Mouse (Mus musculus) heart, embryonic 14.5 days (tissue): ENCODE measurements around the gene Gm10382. TPM values are rescaled to one million over a fixed set of nuclear protein-coding genes. Genes with fewer than 3 reads are reported as not detected.
A peak's percentile ranks its signal among the peaks of the same experiment; 100 is the strongest.

Experiments used
- ATAC-seq: fragments of 200-750 bp; cut with Nextera tagmentation; 2 replicates; pipeline ENCODE4 v1.8.0; 2017; ENCODE audit warnings: low read depth, moderate TSS enrichment; ENCODE audit not compliant: insufficient number of reproducible peaks, insufficient read depth, low FRiP score
- H3K27ac ChIP-seq, 2 experiments: fragments of 200-500 bp in 1 of 2; fragments of 300-500 bp in 1 of 2; sonication (generic) in 1 of 2; replicated peaks in 1 of 2; 2 replicates each; pipeline ENCODE4 v1.5.1; 2012 to 2014; ENCODE audit warnings: low read depth in 2 of 2, low read length in 2 of 2, control low read depth in 1 of 2, mild to moderate bottlenecking in 1 of 2, mixed read lengths in 1 of 2; ENCODE audit not compliant: control insufficient read depth in 1 of 2, insufficient read depth in 1 of 2
- H3K27me3 ChIP-seq: fragments of 300-500 bp; sonication (generic); 2 replicates; pipeline ENCODE4 v1.6.1; 2014; ENCODE audit warnings: mild to moderate bottlenecking, low read length, control low read depth; ENCODE audit not compliant: control insufficient read depth, insufficient read depth
- H3K36me3 ChIP-seq: fragments of 300-500 bp; sonication (generic); 2 replicates; pipeline ENCODE4 v1.6.1; 2014; ENCODE audit warnings: mild to moderate bottlenecking, control low read depth, low read length, mixed read lengths; ENCODE audit not compliant: control insufficient read depth, insufficient read depth
- H3K4me1 ChIP-seq, 2 experiments: fragments of 200-500 bp in 1 of 2; fragments of 300-500 bp in 1 of 2; sonication (generic) in 1 of 2; 2 replicates each; pipeline ENCODE4 v1.6.1; 2012 to 2014; ENCODE audit warnings: low read length in 2 of 2, control low read depth in 1 of 2, mixed read lengths in 1 of 2; ENCODE audit not compliant: control insufficient read depth in 2 of 2, insufficient read depth in 2 of 2
- H3K4me2 ChIP-seq: fragments of 300-500 bp; sonication (generic); 2 replicates; pipeline ENCODE4 v1.6.1; 2014; ENCODE audit warnings: mild to moderate bottlenecking, low read length
- H3K4me3 ChIP-seq, 2 experiments: fragments of 200-500 bp in 1 of 2; fragments of 300-500 bp in 1 of 2; sonication (generic) in 1 of 2; 2 replicates each; pipeline ENCODE4 v1.5.1; 2012 to 2014; ENCODE audit warnings: low read length in 2 of 2, mild to moderate bottlenecking in 2 of 2, control low read depth in 1 of 2, low read depth in 1 of 2, moderate library complexity in 1 of 2; ENCODE audit not compliant: control insufficient read depth in 1 of 2, insufficient read depth in 1 of 2
- H3K9ac ChIP-seq: fragments of 300-500 bp; sonication (generic); 2 replicates; pipeline ENCODE4 v1.6.1; 2014; ENCODE audit warnings: mild to moderate bottlenecking, low read length
- H3K9me3 ChIP-seq: fragments of 300-500 bp; sonication (generic); 2 replicates; pipeline ENCODE4 v1.6.1; 2016; ENCODE audit warnings: low read length, control low read depth; ENCODE audit not compliant: control insufficient read depth
- WGBS: fragments of 180-500 bp; shearing (Covaris S2); extraction: QIAGEN DNeasy Blood & Tissue Kit; methylation state at CpG from one replicate; pipeline ENCODE4 v1.1.7; 2014; 5-methylcytosine and 5-hydroxymethylcytosine counted together
- polyA plus RNA-seq: library from polyadenylated mRNA; unstranded; fragments of >200 nt; fragmentation: Nextera tagmentation; extraction: Ambion mirVana; gene quantifications from 2 replicates; pipeline ENCODE4 v1.2.1, GENCODE M21; 2014

The Gm10382 gene
- polyA plus RNA-seq, 1 experiment from 2014 or later: 0.32 TPM

DNA sequence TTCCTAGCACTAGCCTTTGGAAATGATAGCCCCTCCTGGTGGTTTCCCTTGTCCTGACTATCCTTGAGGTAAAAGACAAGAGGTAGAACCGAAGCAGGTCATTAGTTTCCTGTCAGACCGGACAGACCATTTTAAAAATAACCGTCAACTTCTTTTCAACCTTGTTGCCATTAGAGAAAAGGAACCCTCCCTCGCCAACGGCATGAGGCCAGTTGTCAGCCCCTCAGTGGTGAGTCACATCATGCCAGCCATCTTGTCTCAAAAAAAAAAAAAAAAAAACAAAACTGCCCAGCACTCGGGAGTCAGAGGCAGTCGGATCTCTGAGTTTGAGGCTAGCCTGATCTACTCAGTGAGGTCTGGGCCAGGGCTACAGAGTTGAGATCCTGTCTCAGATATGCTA lies 11.8 kb downstream of the Gm10382 start:
- H3K36me3 ChIP-seq: no peaks in the 10 kb centered on the region
- H3K4me1 ChIP-seq: peaks cover 2 to 8% of the 10 kb centered on the region in 2 experiments
- no peak overlapping the region for H3K27ac ChIP-seq
- H3K9me3 ChIP-seq: no peaks in the 10 kb centered on the region
- no peak overlapping the region for H3K4me3 ChIP-seq
- no peak overlapping the region for H3K4me2 ChIP-seq
- WGBS: 40% methylated on average over 7 of the region's 7 CpGs
- no peaks in the 10 kb centered on the region for H3K27me3 ChIP-seq
- no peak overlapping the region for H3K9ac ChIP-seq
- no peak for ATAC-seq

DNA sequence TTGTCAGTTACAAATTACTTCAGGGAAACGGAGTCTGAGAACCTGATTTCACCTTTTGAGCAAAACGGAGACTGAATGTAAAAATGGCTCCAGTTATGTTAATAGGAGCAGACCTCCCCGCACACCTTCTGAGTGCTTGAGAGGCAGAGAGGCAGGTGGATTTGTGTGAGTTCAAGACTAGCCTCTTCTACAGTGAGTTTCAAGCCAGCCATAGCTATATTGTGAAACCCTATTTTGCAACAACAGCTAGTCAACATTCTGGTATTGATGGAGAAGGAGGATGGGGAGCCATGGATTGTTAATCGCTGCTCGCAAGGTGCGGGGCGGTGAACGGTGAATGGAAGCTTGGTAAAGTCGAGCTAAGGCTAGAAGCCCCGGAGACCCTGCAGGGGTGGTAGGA lies 13.4 kb downstream of the Gm10382 start:
- Histone ChIP-seq H3K4me3 (no peak overlapping the region), H3K4me1 (peaks cover 11 to 16% of the 10 kb centered on the region in 2 experiments), H3K4me2 (no peak overlapping the region), H3K9me3 (no peaks in the 10 kb centered on the region), H3K36me3 (no peaks in the 10 kb centered on the region), H3K27ac (no peak overlapping the region), H3K9ac (no peak overlapping the region), H3K27me3 (no peaks in the 10 kb centered on the region)
- 60% methylated on average over 10 of the region's 10 CpGs for WGBS
- ATAC-seq: no peak

DNA sequence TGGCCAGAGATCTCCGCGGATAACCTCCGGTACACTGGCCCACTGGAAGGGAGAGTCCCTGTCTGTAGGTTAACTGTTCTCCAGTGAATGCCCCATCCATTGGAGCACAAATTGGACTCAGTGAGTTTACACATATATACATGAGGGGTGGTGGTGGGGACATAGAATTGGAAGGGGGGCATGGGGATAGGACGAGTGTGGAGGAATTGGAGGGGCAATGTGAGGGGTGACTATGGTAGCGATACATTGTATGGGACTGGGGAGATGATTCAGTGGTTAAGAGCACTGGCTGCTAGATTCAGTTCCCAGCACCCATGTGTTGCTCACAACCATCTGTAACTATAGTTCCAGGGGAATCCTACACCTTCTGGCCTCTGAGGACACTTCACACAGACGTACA lies 13.9 kb downstream of the Gm10382 start:
- Histone ChIP-seq H3K9ac (no peak overlapping the region), H3K4me2 (no peak overlapping the region), H3K9me3 (no peaks in the 10 kb centered on the region), H3K27ac (peak overlapping the region in 1 of 2 experiments; percentile 73; a peak in 2 of 4 replicates), H3K4me1 (peaks cover 11 to 17% of the 10 kb centered on the region in 2 experiments), H3K27me3 (no peaks in the 10 kb centered on the region), H3K4me3 (no peak overlapping the region), H3K36me3 (no peaks in the 10 kb centered on the region)
- ATAC-seq: no peak
- 67% methylated on average over 6 of the region's 6 CpGs for WGBS

DNA sequence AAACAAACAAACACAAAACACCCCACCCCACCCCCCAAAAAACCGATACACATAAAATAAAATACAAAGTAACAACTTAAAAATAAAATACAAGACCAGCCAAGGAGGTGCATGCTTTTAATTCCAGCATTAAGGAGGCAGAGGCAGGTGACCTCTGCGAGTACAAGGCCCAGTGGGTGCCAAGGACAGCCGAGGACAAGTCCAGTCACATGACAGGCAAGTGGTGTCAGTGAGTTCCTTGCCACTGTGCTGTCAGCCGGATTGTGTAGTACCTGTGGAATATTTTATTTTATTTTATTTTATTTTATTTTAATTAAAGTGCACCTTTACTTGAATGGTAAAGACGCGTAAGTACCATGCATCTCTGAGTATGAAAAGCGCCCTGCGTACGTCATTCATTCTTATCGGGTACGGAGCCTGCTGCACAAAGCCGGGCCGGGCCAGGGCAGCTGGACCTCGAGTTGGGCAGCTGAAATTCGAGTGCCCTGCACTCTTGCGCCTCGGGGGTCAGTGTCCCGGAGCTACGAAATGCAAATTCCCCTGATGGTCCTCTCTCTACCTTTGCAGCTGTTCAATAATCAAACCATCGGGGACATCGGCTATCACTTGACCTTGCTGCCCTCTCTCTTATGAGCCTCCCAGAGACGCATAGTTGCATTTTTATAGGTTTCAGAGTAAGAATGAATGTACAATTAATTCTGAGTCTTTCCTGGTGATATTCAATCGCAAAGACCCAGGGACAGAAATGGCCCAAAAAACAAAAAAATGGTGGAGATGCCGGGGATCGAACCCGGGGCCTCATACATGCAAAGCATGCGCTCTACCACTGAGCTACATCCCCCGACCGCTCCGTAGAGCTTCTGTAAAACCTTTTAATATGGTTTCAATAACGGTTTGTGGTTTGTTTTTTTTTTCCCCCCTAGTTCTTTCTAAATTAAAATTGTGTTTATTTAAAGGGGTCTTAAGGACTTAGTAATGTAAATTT lies 14.7 kb downstream of the Gm10382 start:
- WGBS: 7% methylated on average over 31 of the region's 31 CpGs
- Histone ChIP-seq H3K36me3 (no peaks in the 10 kb centered on the region), H3K9me3 (no peaks in the 10 kb centered on the region), H3K27ac (peak overlapping the region; percentile 73 to 80), H3K4me1 (peaks cover 11 to 17% of the 10 kb centered on the region in 2 experiments), H3K4me2 (peak overlapping the region; percentile 86), H3K27me3 (no peaks in the 10 kb centered on the region), H3K4me3 (peak overlapping the region; percentile 49 to 57), H3K9ac (peak overlapping the region; percentile 70)
- no peak for ATAC-seq

DNA sequence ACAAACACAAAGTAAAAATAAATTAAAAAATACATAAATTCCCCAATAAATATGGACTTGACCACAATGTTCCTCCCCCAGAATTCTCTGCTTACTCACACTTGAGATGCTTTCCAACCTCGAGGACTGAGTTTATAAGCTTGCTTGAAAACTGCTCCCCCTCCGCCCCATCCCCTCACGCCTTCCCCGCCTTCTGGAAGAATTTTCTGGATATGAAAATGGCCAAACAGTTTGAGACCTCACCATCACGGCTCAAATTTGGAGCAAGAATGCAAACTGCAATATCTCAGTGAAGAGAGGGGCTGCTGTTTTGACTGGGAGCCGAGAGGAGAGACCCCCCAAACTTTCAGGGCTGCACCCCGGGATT lies 15.4 kb downstream of the Gm10382 start:
- no peak for ATAC-seq
- H3K27ac ChIP-seq: peak overlapping the region; percentile 91 to 98
- peaks cover 11 to 17% of the 10 kb centered on the region in 2 experiments for H3K4me1 ChIP-seq
- H3K9ac ChIP-seq: peak overlapping the region; percentile 81
- WGBS: 3% methylated on average over 7 of the region's 7 CpGs
- no peaks in the 10 kb centered on the region for H3K9me3 ChIP-seq
- peak overlapping the region; percentile 86 for H3K4me2 ChIP-seq
- H3K27me3 ChIP-seq: no peaks in the 10 kb centered on the region
- peak overlapping the region; percentile 49 to 60 for H3K4me3 ChIP-seq
- H3K36me3 ChIP-seq: no peaks in the 10 kb centered on the region

DNA sequence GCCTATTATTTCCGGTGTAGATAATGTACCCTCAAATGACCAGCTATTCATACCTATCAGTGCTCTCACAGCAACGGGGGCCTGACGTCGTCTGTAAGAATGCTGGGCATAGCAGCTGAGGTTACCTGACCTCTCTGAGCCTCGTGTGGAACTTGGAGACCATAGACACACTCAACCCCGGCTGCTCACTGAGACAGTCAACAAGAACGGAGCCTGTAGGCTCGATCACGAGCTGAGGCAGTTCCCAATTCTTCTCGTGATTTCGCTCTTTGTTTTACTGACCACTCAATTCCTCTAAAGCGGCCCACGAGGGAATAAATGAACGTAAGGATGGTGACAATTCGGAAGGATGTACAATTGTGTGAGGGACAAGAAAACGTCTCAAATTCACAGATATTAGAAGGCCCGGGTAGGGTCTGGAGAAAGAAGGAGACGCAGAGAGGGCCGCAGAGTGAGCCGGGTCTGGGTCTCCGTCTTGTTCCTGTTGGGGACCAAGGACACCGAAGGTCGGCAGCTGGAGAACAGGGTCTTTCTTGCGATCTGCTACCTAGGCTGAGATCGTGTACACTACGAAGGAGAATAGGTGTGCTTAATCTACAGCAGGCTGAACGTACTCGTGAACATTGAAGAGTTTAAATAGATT lies 15.9 kb downstream of the Gm10382 start:
- WGBS: under 1% methylated on average over 28 of the region's 28 CpGs
- Histone ChIP-seq H3K9me3 (no peaks in the 10 kb centered on the region), H3K9ac (peak overlapping the region; percentile 81), H3K27me3 (no peaks in the 10 kb centered on the region), H3K36me3 (no peaks in the 10 kb centered on the region), H3K4me2 (peak overlapping the region; percentile 86), H3K4me3 (peak overlapping the region; percentile 49 to 60), H3K27ac (peak overlapping the region; percentile 91 to 98), H3K4me1 (peaks cover 15 to 20% of the 10 kb centered on the region in 2 experiments)
- peak; percentile 25; the same call in 1 of the 2 replicates for ATAC-seq

DNA sequence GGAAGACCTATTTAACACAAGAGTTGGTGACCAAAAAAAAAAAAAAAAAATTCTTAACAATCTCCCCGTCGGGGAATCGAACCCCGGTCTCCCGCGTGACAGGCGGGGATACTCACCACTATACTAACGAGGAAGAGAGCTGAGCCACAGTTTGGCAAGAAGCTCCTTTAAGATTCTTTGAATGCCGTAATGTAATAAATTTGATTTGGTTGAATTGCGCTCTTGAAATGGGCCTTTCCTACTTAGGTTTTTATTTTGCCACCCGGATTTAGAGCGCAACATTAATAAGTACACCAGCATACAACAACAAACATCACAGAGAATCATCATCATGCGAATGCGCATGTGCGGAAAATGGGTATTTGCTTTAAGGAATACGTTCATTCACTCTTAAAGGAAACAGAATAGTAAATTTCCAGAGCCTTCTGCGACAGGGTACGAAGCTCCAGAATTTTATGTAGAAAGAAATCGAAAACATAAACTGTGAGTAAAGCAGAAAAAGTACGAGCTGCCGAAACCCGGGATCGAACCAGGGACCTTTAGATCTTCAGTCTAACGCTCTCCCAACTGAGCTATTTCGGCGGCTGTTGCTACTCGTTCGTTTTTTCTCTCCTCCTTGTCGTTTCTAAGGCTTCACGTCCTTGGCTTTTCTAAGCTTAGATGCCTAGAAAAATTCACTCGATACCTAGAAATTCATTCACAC lies 16.6 kb downstream of the Gm10382 start:
- H3K27ac ChIP-seq: peak overlapping the region; percentile 91 to 98
- peak overlapping the region; percentile 49 to 82 for H3K4me3 ChIP-seq
- peak overlapping the region; percentile 86 for H3K4me2 ChIP-seq
- H3K9me3 ChIP-seq: no peaks in the 10 kb centered on the region
- H3K9ac ChIP-seq: peak overlapping the region; percentile 81
- no peaks in the 10 kb centered on the region for H3K36me3 ChIP-seq
- peak; percentile 52; the same call in 1 of the 2 replicates for ATAC-seq
- under 1% methylated on average over 31 of the region's 31 CpGs for WGBS
- H3K27me3 ChIP-seq: no peaks in the 10 kb centered on the region
- H3K4me1 ChIP-seq: peaks cover 15 to 22% of the 10 kb centered on the region in 2 experiments
